Mouse (Mus musculus) hindbrain, embryonic 16.5 days (tissue): ENCODE results near the gene Midn. TPM values are rescaled to one million over a fixed set of nuclear protein-coding genes. Genes with fewer than 3 reads are reported as not detected.

Experiments used
- ATAC-seq: fragments of 200-750 bp; cut with Nextera tagmentation; 2 replicates; pipeline ENCODE4 v1.8.0; 2017; ENCODE audit warnings: moderate TSS enrichment, moderate library complexity
- H3K27ac ChIP-seq: fragments of 300-500 bp; sonication (generic); 2 replicates; pipeline ENCODE4 v1.5.1; 2014; ENCODE audit warnings: low read depth, mild to moderate bottlenecking, control low read depth, low read length, moderate library complexity
- H3K27me3 ChIP-seq: fragments of 300-500 bp; sonication (generic); replicated peaks from 2 replicates; pipeline ENCODE4 v1.6.1; 2014; ENCODE audit warnings: low read length; ENCODE audit not compliant: control insufficient read depth, insufficient read depth
- H3K36me3 ChIP-seq: fragments of 300-500 bp; sonication (generic); 2 replicates; pipeline ENCODE4 v1.6.1; 2014; ENCODE audit warnings: mild to moderate bottlenecking, low read length, moderate library complexity, mixed read lengths; ENCODE audit not compliant: control insufficient read depth, insufficient read depth
- H3K4me1 ChIP-seq: fragments of 300-500 bp; sonication (generic); 2 replicates; pipeline ENCODE4 v1.6.1; 2014; ENCODE audit warnings: low read depth, low read length; ENCODE audit not compliant: control insufficient read depth, insufficient read depth
- H3K4me2 ChIP-seq: fragments of 300-500 bp; sonication (generic); 2 replicates; pipeline ENCODE4 v1.6.1; 2014; ENCODE audit warnings: mild to moderate bottlenecking, low read length, control low read depth, moderate library complexity
- H3K4me3 ChIP-seq: fragments of 300-500 bp; sonication (generic); 2 replicates; pipeline ENCODE4 v1.5.1; 2014; ENCODE audit warnings: mild to moderate bottlenecking, low read length, control low read depth, moderate library complexity
- H3K9ac ChIP-seq: fragments of 300-500 bp; sonication (generic); 2 replicates; pipeline ENCODE4 v1.6.1; 2014; ENCODE audit warnings: low read depth, mild to moderate bottlenecking, control low read depth, low read length, moderate library complexity
- H3K9me3 ChIP-seq: fragments of 300-500 bp; sonication (generic); 2 replicates; pipeline ENCODE4 v1.6.1; 2014; ENCODE audit warnings: mild to moderate bottlenecking, low read length, moderate library complexity; ENCODE audit not compliant: control insufficient read depth
- WGBS: fragments of 180-500 bp; shearing (Covaris S2); extraction: QIAGEN DNeasy Blood & Tissue Kit; methylation state at CpG from one replicate; pipeline ENCODE4 v1.1.7; 2014; 5-methylcytosine and 5-hydroxymethylcytosine counted together
- polyA plus RNA-seq: library from polyadenylated mRNA; unstranded; fragments of >200 nt; fragmentation: Nextera tagmentation; extraction: Ambion mirVana; gene quantifications from 2 replicates; pipeline ENCODE4 v1.2.1, GENCODE M21; 2015

Gene Midn
- polyA plus RNA-seq, 1 experiment from 2014 or later: 16.0 TPM

GRCm38 (mm10) chr10:80114341-80115284 lies 33.5 kb upstream of the Midn start:
- Histone ChIP-seq H3K4me2 (peak overlapping the region; percentile 55), H3K27ac (peak overlapping the region; percentile 53), H3K4me1 (peaks cover 37% of the 10 kb centered on the region), H3K9me3 (no peaks in the 10 kb centered on the region), H3K36me3 (no peaks in the 10 kb centered on the region), H3K27me3 (no peaks in the 10 kb centered on the region), H3K4me3 (peak overlapping the region; percentile 49), H3K9ac (peak overlapping the region; percentile 51)
- 4% methylated on average over 27 of the region's 27 CpGs for WGBS
- peak; percentile 23 for ATAC-seq

GRCm38 (mm10) chr10:80115290-80115943 lies 32.7 kb upstream of the Midn start, which contains the start of gene Stk11:
Stk11 (plus strand) TSS chr10:80115803.
- peak within 1 kb of the TSS; percentile 81 for H3K27ac ChIP-seq
- peak within 1 kb of the TSS; percentile 84 for H3K9ac ChIP-seq
- under 1% methylated on average over 70 of the region's 70 CpGs for WGBS
- ATAC-seq: peak; percentile 99
- no peaks in the 10 kb centered on the region for H3K27me3 ChIP-seq
- peak within 1 kb of the TSS; percentile 94 for H3K4me2 ChIP-seq
- peaks cover 39% of the 10 kb centered on the region for H3K4me1 ChIP-seq
- H3K36me3 ChIP-seq: no peaks in the 10 kb centered on the region
- H3K9me3 ChIP-seq: no peaks in the 10 kb centered on the region
- peak within 1 kb of the TSS; percentile 87 for H3K4me3 ChIP-seq

GRCm38 (mm10) chr10:80115944-80116335 lies 32.1 kb upstream of the Midn start:
- Histone ChIP-seq H3K27me3 (no peaks in the 10 kb centered on the region), H3K4me1 (peaks cover 39% of the 10 kb centered on the region), H3K27ac (peak overlapping the region; percentile 81), H3K9me3 (no peaks in the 10 kb centered on the region), H3K4me2 (peak overlapping the region; percentile 94), H3K9ac (peak overlapping the region; percentile 84), H3K4me3 (peak overlapping the region; percentile 87), H3K36me3 (no peaks in the 10 kb centered on the region)
- ATAC-seq: no peak
- WGBS: under 1% methylated on average over 43 of the region's 63 CpGs

- no peaks in the 10 kb centered on the region for H3K27me3 ChIP-seq
- peak overlapping the region; percentile 84 for H3K9ac ChIP-seq
- H3K4me3 ChIP-seq: peak overlapping the region; percentile 87
- no peaks in the 10 kb centered on the region for H3K36me3 ChIP-seq
- WGBS: under 1% methylated on average over 27 of the region's 27 CpGs
- H3K4me1 ChIP-seq: peaks cover 39% of the 10 kb centered on the region
- H3K9me3 ChIP-seq: no peaks in the 10 kb centered on the region
- peak overlapping the region; percentile 94 for H3K4me2 ChIP-seq
- H3K27ac ChIP-seq: peak overlapping the region; percentile 27; the same call in 1 of the 2 replicates
- ATAC-seq: no peak
Measured at GRCm38 (mm10) chr10:80116563-80116926, 31.5 kb upstream of the Midn start.

- peak overlapping the region; percentile 27; the same call in 1 of the 2 replicates for H3K27ac ChIP-seq
- ATAC-seq: no peak
- WGBS: 4% methylated on average over 30 of the region's 30 CpGs
- H3K4me3 ChIP-seq: peak overlapping the region; percentile 87
- no peaks in the 10 kb centered on the region for H3K9me3 ChIP-seq
- H3K9ac ChIP-seq: peak overlapping the region; percentile 84
- peaks cover 39% of the 10 kb centered on the region for H3K4me1 ChIP-seq
- H3K36me3 ChIP-seq: no peaks in the 10 kb centered on the region
- peak overlapping the region; percentile 94 for H3K4me2 ChIP-seq
- no peaks in the 10 kb centered on the region for H3K27me3 ChIP-seq
Measured at GRCm38 (mm10) chr10:80116927-80117691, 31.0 kb upstream of the Midn start.

- H3K4me2 ChIP-seq: peak overlapping the region; percentile 94
- H3K4me3 ChIP-seq: peak overlapping the region; percentile 87
- H3K27me3 ChIP-seq: no peaks in the 10 kb centered on the region
- no peaks in the 10 kb centered on the region for H3K9me3 ChIP-seq
- H3K36me3 ChIP-seq: no peaks in the 10 kb centered on the region
- H3K9ac ChIP-seq: peak overlapping the region; percentile 84
- ATAC-seq: no peak
- H3K4me1 ChIP-seq: peaks cover 39% of the 10 kb centered on the region
- 46% methylated on average over 1 of the region's 1 CpGs for WGBS
- no peak overlapping the region for H3K27ac ChIP-seq
Measured at GRCm38 (mm10) chr10:80117736-80118135, 30.3 kb upstream of the Midn start.

GRCm38 (mm10) chr10:80118552-80118951 lies 29.5 kb upstream of the Midn start:
- Histone ChIP-seq H3K4me3 (peak overlapping the region; percentile 1; the same call in 1 of the 2 replicates), H3K4me1 (peaks cover 39% of the 10 kb centered on the region), H3K9ac (peak overlapping the region; percentile 32; the same call in 1 of the 2 replicates), H3K27me3 (no peaks in the 10 kb centered on the region), H3K36me3 (no peaks in the 10 kb centered on the region), H3K9me3 (no peaks in the 10 kb centered on the region), H3K27ac (no peak overlapping the region), H3K4me2 (peak overlapping the region; percentile 94)
- 37% methylated on average over 6 of the region's 6 CpGs for WGBS
- no peak for ATAC-seq

GRCm38 (mm10) chr10:80120146-80120545 lies 27.9 kb upstream of the Midn start:
- 71% methylated on average over 2 of the region's 2 CpGs for WGBS
- H3K4me1 ChIP-seq: peaks cover 31% of the 10 kb centered on the region

More at GRCm38 (mm10) chr10:80120146-80120545, 27.9 kb upstream of the Midn start:
- no peaks in the 10 kb centered on the region for H3K27me3 ChIP-seq
- ATAC-seq: no peak
- no peaks in the 10 kb centered on the region for H3K36me3 ChIP-seq
- H3K4me3 ChIP-seq: no peak overlapping the region
- H3K27ac ChIP-seq: no peak overlapping the region
- H3K9ac ChIP-seq: no peak overlapping the region
- H3K9me3 ChIP-seq: no peaks in the 10 kb centered on the region
- no peak overlapping the region for H3K4me2 ChIP-seq
